Mouse (Mus musculus): ENCODE data around the gene Cit. TPM values are rescaled to one million over a fixed set of nuclear protein-coding genes. Genes with fewer than 3 reads are reported as not detected.

Gene Cit
- polyA plus RNA-seq, 1 experiment from 2014 or later, result 25.7 TPM

GRCm38 (mm10) chr5:115979134-115979696 is 134.1 kb downstream of the Cit start:
- 0 out of 2 replicates have a peak overlapping the region, but pooled peaks have one; percentile 17 for H3K27ac ChIP-seq
- H3K9me3 ChIP-seq, result no peaks in the 10 kb centered on the region
- H3K4me2 ChIP-seq (replicated peaks), result no peak overlapping the region
- H3K36me3 ChIP-seq, result no peaks in the 10 kb centered on the region
- H3K4me3 ChIP-seq (replicated peaks), result no peak overlapping the region
- no peaks in the 10 kb centered on the region for H3K27me3 ChIP-seq (replicated peaks)
- H3K9ac ChIP-seq, result no peak overlapping the region
- peaks cover 3% of the 10 kb centered on the region; the same call in 1 of the 2 replicates for H3K4me1 ChIP-seq (replicated peaks)
- ATAC-seq, result no peak
- 60% methylated on average over 16 of the region's 16 CpGs for WGBS

DNA sequence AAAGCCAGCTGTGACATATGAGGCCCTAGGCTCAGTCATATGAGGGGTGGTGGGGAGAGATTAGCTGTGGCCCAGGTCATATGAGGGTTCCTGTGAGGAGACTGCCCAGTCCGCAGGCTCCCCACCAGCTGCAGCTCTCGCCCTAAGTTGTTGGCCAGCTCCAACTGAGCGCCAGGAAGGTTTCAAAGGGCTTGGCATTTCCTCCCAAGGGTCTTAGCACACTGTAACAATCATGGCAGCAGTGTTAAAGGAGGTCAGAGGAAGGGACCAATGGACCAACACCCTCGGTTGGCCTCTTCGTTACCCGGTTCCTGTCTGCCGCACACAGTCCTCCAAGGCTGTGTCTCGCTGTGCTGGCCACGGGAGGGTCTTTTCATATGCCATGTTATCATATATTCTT is 135.5 kb downstream of the Cit start:
- H3K9me3 ChIP-seq, result no peaks in the 10 kb centered on the region
- H3K27me3 ChIP-seq (replicated peaks), result no peaks in the 10 kb centered on the region
- H3K4me2 ChIP-seq (replicated peaks), result no peak overlapping the region
- no peak overlapping the region for H3K27ac ChIP-seq
- H3K4me1 ChIP-seq (replicated peaks), result peaks cover 3% of the 10 kb centered on the region; the same call in 1 of the 2 replicates
- ATAC-seq, result no peak
- H3K4me3 ChIP-seq (replicated peaks), result no peak overlapping the region
- WGBS, result 90% methylated on average over 9 of the region's 9 CpGs
- no peaks in the 10 kb centered on the region; the same call in 1 of the 2 replicates for H3K36me3 ChIP-seq
- H3K9ac ChIP-seq, result no peak overlapping the region

DNA sequence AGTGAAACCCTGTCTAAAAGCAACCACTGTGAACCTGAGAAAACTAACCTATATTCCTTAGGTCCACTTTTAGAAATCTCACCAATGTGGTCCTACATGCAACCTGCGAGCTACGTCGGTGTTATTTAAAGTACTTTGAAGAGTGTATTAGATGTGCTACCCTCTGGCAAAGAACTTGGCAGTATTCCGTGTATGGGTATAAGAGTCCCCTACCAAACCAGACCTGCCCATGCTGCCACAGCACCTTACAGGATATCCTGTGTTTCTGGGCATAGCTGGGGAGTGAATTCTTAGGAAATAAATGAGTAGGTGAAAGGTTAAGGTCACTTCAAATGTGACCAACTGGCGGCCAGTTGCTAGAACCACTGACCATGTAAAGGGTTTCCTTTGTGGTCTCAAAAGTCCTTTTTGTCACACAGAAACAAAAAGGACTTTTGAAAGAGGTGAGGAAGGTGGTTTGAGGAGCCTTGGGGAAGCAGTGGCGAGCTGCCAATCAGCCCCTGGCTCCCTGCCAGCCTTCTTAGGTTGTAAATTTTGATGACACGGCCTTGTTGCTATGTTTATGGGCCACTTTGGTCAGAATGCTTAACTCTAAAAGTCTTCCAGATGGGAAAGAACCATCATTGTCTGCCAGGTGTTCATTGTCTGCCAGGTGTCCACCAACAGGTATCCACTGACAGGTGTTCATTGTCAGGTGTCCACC is 137.7 kb downstream of the Cit start:
- 65% methylated on average over 7 of the region's 7 CpGs for WGBS
- Histone ChIP-seq H3K4me1 (replicated peaks) (peaks cover 3% of the 10 kb centered on the region; the same call in 1 of the 2 replicates), H3K4me3 (replicated peaks) (no peak overlapping the region), H3K27ac (no peak overlapping the region), H3K27me3 (replicated peaks) (no peaks in the 10 kb centered on the region), H3K4me2 (replicated peaks) (no peak overlapping the region), H3K9ac (no peak overlapping the region), H3K36me3 (peaks cover 2% of the 10 kb centered on the region; the same call in 1 of the 2 replicates), H3K9me3 (no peaks in the 10 kb centered on the region)
- ATAC-seq, result no peak

- Histone ChIP-seq H3K27ac (no peak overlapping the region), H3K9me3 (no peaks in the 10 kb centered on the region), H3K36me3 (peaks cover 4% of the 10 kb centered on the region), H3K4me2 (replicated peaks) (no peak overlapping the region), H3K4me1 (replicated peaks) (peaks cover 3% of the 10 kb centered on the region; the same call in 1 of the 2 replicates), H3K9ac (no peak overlapping the region), H3K27me3 (replicated peaks) (no peaks in the 10 kb centered on the region), H3K4me3 (replicated peaks) (no peak overlapping the region)
- no peak for ATAC-seq
- WGBS, result 93% methylated on average over 6 of the region's 6 CpGs
Measured at GRCm38 (mm10) chr5:115984392-115984791, 139.3 kb downstream of the Cit start.

- Histone ChIP-seq H3K9ac (no peak overlapping the region), H3K4me2 (replicated peaks) (no peak overlapping the region), H3K4me1 (replicated peaks) (peaks cover 3% of the 10 kb centered on the region; the same call in 1 of the 2 replicates), H3K36me3 (peaks cover 9% of the 10 kb centered on the region), H3K9me3 (no peaks in the 10 kb centered on the region), H3K27me3 (replicated peaks) (no peaks in the 10 kb centered on the region), H3K27ac (no peak overlapping the region), H3K4me3 (replicated peaks) (no peak overlapping the region)
- WGBS, result 90% methylated on average over 11 of the region's 11 CpGs
- no peak for ATAC-seq
Measured at GRCm38 (mm10) chr5:115985101-115985500, 140.0 kb downstream of the Cit start.

DNA sequence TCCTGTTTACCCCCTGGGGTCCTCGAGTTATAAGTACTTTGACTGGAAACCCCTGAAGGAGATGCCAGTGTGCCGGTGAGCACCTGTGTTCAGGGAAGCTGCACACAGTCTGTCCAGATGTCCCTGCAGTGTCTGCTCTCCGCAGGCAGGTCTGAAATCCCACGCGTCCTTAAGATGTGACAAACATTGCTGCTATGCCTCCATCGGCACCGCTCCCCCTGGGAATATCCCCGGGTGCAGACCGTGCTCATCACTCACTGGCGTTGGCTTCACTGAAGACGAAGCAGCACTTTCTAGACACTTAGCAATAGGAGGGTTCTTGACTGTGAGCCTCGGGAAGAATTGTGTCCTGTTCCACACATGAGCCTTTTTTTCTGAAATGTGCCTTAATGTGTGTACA is 142.2 kb downstream of the Cit start:
- H3K36me3 ChIP-seq, result peaks cover 12% of the 10 kb centered on the region
- no peaks in the 10 kb centered on the region for H3K9me3 ChIP-seq
- no peak overlapping the region for H3K4me3 ChIP-seq (replicated peaks)
- H3K9ac ChIP-seq, result no peak overlapping the region
- no peaks in the 10 kb centered on the region for H3K27me3 ChIP-seq (replicated peaks)
- H3K27ac ChIP-seq, result no peak overlapping the region
- 90% methylated on average over 12 of the region's 12 CpGs for WGBS
- ATAC-seq, result no peak
- H3K4me1 ChIP-seq (replicated peaks), result peaks cover 3% of the 10 kb centered on the region; the same call in 1 of the 2 replicates
- no peak overlapping the region for H3K4me2 ChIP-seq (replicated peaks)

GRCm38 (mm10) chr5:115991717-115992116 is 146.6 kb downstream of the Cit start:
- ATAC-seq, result no peak
- H3K9ac ChIP-seq, result no peak overlapping the region
- H3K4me2 ChIP-seq (replicated peaks), result no peak overlapping the region
- peaks cover 20% of the 10 kb centered on the region for H3K36me3 ChIP-seq
- 96% methylated on average over 11 of the region's 11 CpGs for WGBS
- H3K9me3 ChIP-seq, result no peaks in the 10 kb centered on the region
- H3K27ac ChIP-seq, result no peak overlapping the region
- H3K4me1 ChIP-seq (replicated peaks), result no peaks in the 10 kb centered on the region
- no peak overlapping the region for H3K4me3 ChIP-seq (replicated peaks)
- no peaks in the 10 kb centered on the region for H3K27me3 ChIP-seq (replicated peaks)

GRCm38 (mm10) chr5:115994101-115994500 is 149.0 kb downstream of the Cit start:
- no peaks in the 10 kb centered on the region for H3K4me1 ChIP-seq (replicated peaks)
- no peak overlapping the region for H3K4me2 ChIP-seq (replicated peaks)
- no peak overlapping the region for H3K4me3 ChIP-seq (replicated peaks)
- no peak overlapping the region for H3K9ac ChIP-seq
- no peak overlapping the region for H3K27ac ChIP-seq
- H3K27me3 ChIP-seq (replicated peaks), result no peaks in the 10 kb centered on the region
- H3K36me3 ChIP-seq, result peaks cover 15% of the 10 kb centered on the region
- no peaks in the 10 kb centered on the region for H3K9me3 ChIP-seq
- WGBS, result 93% methylated on average over 15 of the region's 15 CpGs
- ATAC-seq, result no peak

- WGBS, result 76% methylated on average over 13 of the region's 13 CpGs
Measured at GRCm38 (mm10) chr5:115997376-115997775, 152.3 kb downstream of the Cit start.

GRCm38 (mm10) chr5:116003154-116003553 is 158.1 kb downstream of the Cit start:
- no peak overlapping the region for H3K9ac ChIP-seq
- H3K4me1 ChIP-seq (replicated peaks), result 0 out of 2 replicates have a peak, but pooled peaks cover 5% of the 10 kb centered on the region
- no peaks in the 10 kb centered on the region for H3K27me3 ChIP-seq (replicated peaks)
- ATAC-seq, result no peak
- WGBS, result 86% methylated on average over 8 of the region's 8 CpGs
- H3K36me3 ChIP-seq, result no peaks in the 10 kb centered on the region
- H3K4me3 ChIP-seq (replicated peaks), result no peak overlapping the region
- H3K27ac ChIP-seq, result no peak overlapping the region
- no peak overlapping the region for H3K4me2 ChIP-seq (replicated peaks)
- H3K9me3 ChIP-seq, result no peaks in the 10 kb centered on the region

More at GRCm38 (mm10) chr5:115997376-115997775, 152.3 kb downstream of the Cit start:
- no peak overlapping the region for H3K9ac ChIP-seq
- no peak overlapping the region for H3K4me2 ChIP-seq (replicated peaks)
- H3K27ac ChIP-seq, result no peak overlapping the region
- H3K36me3 ChIP-seq, result peaks cover 7% of the 10 kb centered on the region
- no peaks in the 10 kb centered on the region for H3K4me1 ChIP-seq (replicated peaks)
- no peaks in the 10 kb centered on the region for H3K9me3 ChIP-seq
- H3K27me3 ChIP-seq (replicated peaks), result no peaks in the 10 kb centered on the region
- ATAC-seq, result no peak
- H3K4me3 ChIP-seq (replicated peaks), result no peak overlapping the region

- Histone ChIP-seq H3K4me2 (replicated peaks) (no peak overlapping the region), H3K27ac (no peak overlapping the region), H3K9me3 (no peaks in the 10 kb centered on the region), H3K27me3 (replicated peaks) (no peaks in the 10 kb centered on the region), H3K36me3 (no peaks in the 10 kb centered on the region), H3K4me1 (replicated peaks) (0 out of 2 replicates have a peak, but pooled peaks cover 5% of the 10 kb centered on the region), H3K9ac (no peak overlapping the region), H3K4me3 (replicated peaks) (no peak overlapping the region)
- ATAC-seq, result no peak
- 51% methylated on average over 13 of the region's 13 CpGs for WGBS
Measured at GRCm38 (mm10) chr5:116003825-116004224, 158.7 kb downstream of the Cit start.

DNA sequence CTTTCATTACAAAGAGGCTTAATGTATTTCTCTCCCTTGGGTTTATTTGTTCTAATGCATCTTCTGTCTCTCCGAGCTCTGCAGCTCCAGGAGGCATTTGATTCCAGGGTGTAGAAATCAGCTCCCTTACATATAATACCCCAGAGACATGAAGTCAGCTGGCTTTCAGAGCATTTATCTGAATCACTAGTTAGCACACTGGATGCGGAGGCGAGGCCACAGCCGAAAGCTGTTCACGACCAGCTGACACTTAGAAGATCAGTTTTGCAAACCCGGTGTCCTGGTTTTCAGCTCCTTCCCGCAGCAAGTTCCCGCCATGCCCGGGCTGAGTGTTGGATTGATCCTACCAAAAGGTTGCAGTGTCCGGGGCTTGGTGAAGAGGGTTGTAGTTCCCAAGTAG is 159.2 kb downstream of the Cit start:
- WGBS, result 89% methylated on average over 10 of the region's 10 CpGs
- no peak overlapping the region for H3K9ac ChIP-seq
- H3K4me2 ChIP-seq (replicated peaks), result no peak overlapping the region
- H3K36me3 ChIP-seq, result no peaks in the 10 kb centered on the region
- H3K4me1 ChIP-seq (replicated peaks), result 0 out of 2 replicates have a peak, but pooled peaks cover 5% of the 10 kb centered on the region
- no peak overlapping the region for H3K27ac ChIP-seq
- H3K4me3 ChIP-seq (replicated peaks), result no peak overlapping the region
- no peaks in the 10 kb centered on the region for H3K27me3 ChIP-seq (replicated peaks)
- no peak for ATAC-seq
- no peaks in the 10 kb centered on the region for H3K9me3 ChIP-seq
